Mouse (Mus musculus): Measurements from ENCODE around the gene Maneal. TPM values are rescaled to one million over a fixed set of nuclear protein-coding genes. Genes with fewer than 3 reads are reported as not detected.

The Maneal gene
- polyA plus RNA-seq, 1 experiment from 2014 or later = 16.9 TPM

GRCm38 (mm10) chr4:124850933-124851658 lies 10.9 kb downstream of the Maneal start, which contains the start of gene 1110065P20Rik:
Gene 1110065P20Rik, minus strand, starts transcription at chr4:124851196.
- Histone ChIP-seq H3K27ac (replicated peaks; ENCODE audit: low read depth, low read length) (peak within 1 kb of the TSS; percentile 96), H3K9ac (replicated peaks; ENCODE audit: low read length) (peak within 1 kb of the TSS; percentile 84), H3K4me3 (replicated peaks; ENCODE audit: low read depth, low read length) (peak within 1 kb of the TSS; percentile 92), H3K27me3 (ENCODE audit: control insufficient read depth, insufficient read depth, low read length) (no peaks in the 10 kb centered on the region), H3K4me2 (ENCODE audit: low read length) (peak within 1 kb of the TSS; percentile 90), H3K36me3 (ENCODE audit: control insufficient read depth, insufficient read depth, low read length) (peaks cover 36% of the 10 kb centered on the region), H3K9me3 (ENCODE audit: control insufficient read depth, low read length) (no peaks in the 10 kb centered on the region), H3K4me1 (ENCODE audit: control insufficient read depth, insufficient read depth, low read length) (peaks cover 23% of the 10 kb centered on the region)
- peak; percentile 21 for ATAC-seq (ENCODE audit: low FRiP score, low TSS enrichment)
- WGBS = under 1% methylated on average over 74 of the region's 75 CpGs
- DNase-seq = peak; percentile 72

- H3K27ac ChIP-seq (replicated peaks; ENCODE audit: low read depth, low read length) = peak within 1 kb of the TSS; percentile 96
- DNase-seq = peak; percentile 99
- no peaks in the 10 kb centered on the region for H3K27me3 ChIP-seq (ENCODE audit: control insufficient read depth, insufficient read depth, low read length)
- peaks cover 23% of the 10 kb centered on the region for H3K4me1 ChIP-seq (ENCODE audit: control insufficient read depth, insufficient read depth, low read length)
- peak; percentile 94 for ATAC-seq (ENCODE audit: low FRiP score, low TSS enrichment)
- H3K9ac ChIP-seq (replicated peaks; ENCODE audit: low read length) = peak within 1 kb of the TSS; percentile 84
- H3K9me3 ChIP-seq (ENCODE audit: control insufficient read depth, low read length) = no peaks in the 10 kb centered on the region
- H3K36me3 ChIP-seq (ENCODE audit: control insufficient read depth, insufficient read depth, low read length) = peaks cover 36% of the 10 kb centered on the region
- H3K4me3 ChIP-seq (replicated peaks; ENCODE audit: low read depth, low read length) = peak within 1 kb of the TSS; percentile 92
- WGBS = under 1% methylated on average over 80 of the region's 90 CpGs
- peak within 1 kb of the TSS; percentile 90 for H3K4me2 ChIP-seq (ENCODE audit: low read length)
These were observed 11.6 kb downstream of the Maneal start, which contains the start of gene Yrdc for GRCm38 (mm10) chr4:124850261-124850913. Gene Yrdc, plus strand, starts transcription at chr4:124850679.

- Histone ChIP-seq H3K27ac (replicated peaks; ENCODE audit: low read depth, low read length) (peak overlapping the region; percentile 96), H3K36me3 (ENCODE audit: control insufficient read depth, insufficient read depth, low read length) (peaks cover 39% of the 10 kb centered on the region), H3K27me3 (ENCODE audit: control insufficient read depth, insufficient read depth, low read length) (no peaks in the 10 kb centered on the region), H3K4me1 (ENCODE audit: control insufficient read depth, insufficient read depth, low read length) (peaks cover 23% of the 10 kb centered on the region), H3K9me3 (ENCODE audit: control insufficient read depth, low read length) (no peaks in the 10 kb centered on the region), H3K4me2 (ENCODE audit: low read length) (peak overlapping the region; percentile 90), H3K9ac (replicated peaks; ENCODE audit: low read length) (peak overlapping the region; percentile 84), H3K4me3 (replicated peaks; ENCODE audit: low read depth, low read length) (peak overlapping the region; percentile 92)
- WGBS = under 1% methylated on average over 24 of the region's 24 CpGs
- DNase-seq = peak; percentile 66
- ATAC-seq (ENCODE audit: low FRiP score, low TSS enrichment) = peak; percentile 2; the same call in 1 of the 2 replicates
These were observed 12.2 kb downstream of the Maneal start for GRCm38 (mm10) chr4:124849631-124850260.

GRCm38 (mm10) chr4:124847573-124847972 lies 14.4 kb downstream of the Maneal start:
- Histone ChIP-seq H3K9ac (replicated peaks; ENCODE audit: low read length) (no peak overlapping the region), H3K9me3 (ENCODE audit: control insufficient read depth, low read length) (no peaks in the 10 kb centered on the region), H3K4me1 (ENCODE audit: control insufficient read depth, insufficient read depth, low read length) (peaks cover 23% of the 10 kb centered on the region), H3K4me3 (replicated peaks; ENCODE audit: low read depth, low read length) (no peak overlapping the region), H3K27me3 (ENCODE audit: control insufficient read depth, insufficient read depth, low read length) (no peaks in the 10 kb centered on the region), H3K27ac (replicated peaks; ENCODE audit: low read depth, low read length) (no peak overlapping the region), H3K4me2 (ENCODE audit: low read length) (no peak overlapping the region), H3K36me3 (ENCODE audit: control insufficient read depth, insufficient read depth, low read length) (peaks cover 26% of the 10 kb centered on the region)
- 5% methylated on average over 8 of the region's 8 CpGs for WGBS
- ATAC-seq (ENCODE audit: low FRiP score, low TSS enrichment) (no peak), DNase-seq (peak; percentile 85)

GRCm38 (mm10) chr4:124843493-124843892 lies 18.5 kb downstream of the Maneal start:
- DNase-seq = peak; percentile 58
- no peak overlapping the region for H3K4me3 ChIP-seq (replicated peaks; ENCODE audit: low read depth, low read length)
- WGBS = 55% methylated on average over 11 of the region's 11 CpGs
- H3K27me3 ChIP-seq (ENCODE audit: control insufficient read depth, insufficient read depth, low read length) = no peaks in the 10 kb centered on the region
- no peaks in the 10 kb centered on the region for H3K9me3 ChIP-seq (ENCODE audit: control insufficient read depth, low read length)
- ATAC-seq (ENCODE audit: low FRiP score, low TSS enrichment) = 0 out of 2 replicates have a peak, but pooled peaks have one; percentile 46
- no peak overlapping the region for H3K4me2 ChIP-seq (ENCODE audit: low read length)
- H3K27ac ChIP-seq (replicated peaks; ENCODE audit: low read depth, low read length) = no peak overlapping the region
- no peak overlapping the region for H3K9ac ChIP-seq (replicated peaks; ENCODE audit: low read length)
- H3K4me1 ChIP-seq (ENCODE audit: control insufficient read depth, insufficient read depth, low read length) = 0 out of 2 replicates have a peak, but pooled peaks cover 8% of the 10 kb centered on the region
- H3K36me3 ChIP-seq (ENCODE audit: control insufficient read depth, insufficient read depth, low read length) = peaks cover 46% of the 10 kb centered on the region

- H3K27ac ChIP-seq (replicated peaks; ENCODE audit: low read depth, low read length) = no peak overlapping the region
- H3K9me3 ChIP-seq (ENCODE audit: control insufficient read depth, low read length) = no peaks in the 10 kb centered on the region
- no peak overlapping the region for H3K9ac ChIP-seq (replicated peaks; ENCODE audit: low read length)
- ATAC-seq (ENCODE audit: low FRiP score, low TSS enrichment) (no peak), DNase-seq (no peak)
- WGBS = 100% methylated on average over 1 of the region's 1 CpGs
- H3K4me1 ChIP-seq (ENCODE audit: control insufficient read depth, insufficient read depth, low read length) = no peaks in the 10 kb centered on the region
- no peaks in the 10 kb centered on the region for H3K27me3 ChIP-seq (ENCODE audit: control insufficient read depth, insufficient read depth, low read length)
- H3K4me2 ChIP-seq (ENCODE audit: low read length) = no peak overlapping the region
- no peak overlapping the region for H3K4me3 ChIP-seq (replicated peaks; ENCODE audit: low read depth, low read length)
- H3K36me3 ChIP-seq (ENCODE audit: control insufficient read depth, insufficient read depth, low read length) = peaks cover 63% of the 10 kb centered on the region
These were observed 21.0 kb downstream of the Maneal start for GRCm38 (mm10) chr4:124840998-124841397.

- WGBS = 87% methylated on average over 14 of the region's 14 CpGs
- H3K4me2 ChIP-seq (ENCODE audit: low read length) = no peak overlapping the region
- no peak for DNase-seq
- no peak overlapping the region for H3K27ac ChIP-seq (replicated peaks; ENCODE audit: low read depth, low read length)
- H3K9me3 ChIP-seq (ENCODE audit: control insufficient read depth, low read length) = no peaks in the 10 kb centered on the region
- peaks cover 67% of the 10 kb centered on the region for H3K36me3 ChIP-seq (ENCODE audit: control insufficient read depth, insufficient read depth, low read length)
- H3K4me1 ChIP-seq (ENCODE audit: control insufficient read depth, insufficient read depth, low read length) = no peaks in the 10 kb centered on the region
- no peak for ATAC-seq (ENCODE audit: low FRiP score, low TSS enrichment)
- H3K9ac ChIP-seq (replicated peaks; ENCODE audit: low read length) = no peak overlapping the region
- no peaks in the 10 kb centered on the region for H3K27me3 ChIP-seq (ENCODE audit: control insufficient read depth, insufficient read depth, low read length)
- H3K4me3 ChIP-seq (replicated peaks; ENCODE audit: low read depth, low read length) = no peak overlapping the region
These were observed 23.8 kb downstream of the Maneal start for GRCm38 (mm10) chr4:124838035-124838700.

- WGBS = 94% methylated on average over 10 of the region's 10 CpGs
- H3K4me2 ChIP-seq (ENCODE audit: low read length) = no peak overlapping the region
- DNase-seq (no peak), ATAC-seq (ENCODE audit: low FRiP score, low TSS enrichment) (no peak)
- peaks cover 64% of the 10 kb centered on the region for H3K36me3 ChIP-seq (ENCODE audit: control insufficient read depth, insufficient read depth, low read length)
- no peaks in the 10 kb centered on the region for H3K9me3 ChIP-seq (ENCODE audit: control insufficient read depth, low read length)
- H3K4me3 ChIP-seq (replicated peaks; ENCODE audit: low read depth, low read length) = no peak overlapping the region
- H3K27ac ChIP-seq (replicated peaks; ENCODE audit: low read depth, low read length) = no peak overlapping the region
- no peaks in the 10 kb centered on the region for H3K27me3 ChIP-seq (ENCODE audit: control insufficient read depth, insufficient read depth, low read length)
- H3K9ac ChIP-seq (replicated peaks; ENCODE audit: low read length) = no peak overlapping the region
- H3K4me1 ChIP-seq (ENCODE audit: control insufficient read depth, insufficient read depth, low read length) = no peaks in the 10 kb centered on the region
These were observed 29.2 kb downstream of the Maneal start for GRCm38 (mm10) chr4:124832796-124833195.
